Mouse (Mus musculus) CD4-positive helper T cell, adult 2 months (primary cell): Measurements from ENCODE around the gene Pkib.
A peak's percentile ranks its signal among the peaks of the same experiment; 100 is the strongest.

ENCODE experiments used
- DNase-seq: peaks from one replicate; pipeline ENCODE4 v3.0.0-alpha.2; 2012; ENCODE audit warnings: low read depth, missing footprints, low spot score

Gene Pkib

DNA sequence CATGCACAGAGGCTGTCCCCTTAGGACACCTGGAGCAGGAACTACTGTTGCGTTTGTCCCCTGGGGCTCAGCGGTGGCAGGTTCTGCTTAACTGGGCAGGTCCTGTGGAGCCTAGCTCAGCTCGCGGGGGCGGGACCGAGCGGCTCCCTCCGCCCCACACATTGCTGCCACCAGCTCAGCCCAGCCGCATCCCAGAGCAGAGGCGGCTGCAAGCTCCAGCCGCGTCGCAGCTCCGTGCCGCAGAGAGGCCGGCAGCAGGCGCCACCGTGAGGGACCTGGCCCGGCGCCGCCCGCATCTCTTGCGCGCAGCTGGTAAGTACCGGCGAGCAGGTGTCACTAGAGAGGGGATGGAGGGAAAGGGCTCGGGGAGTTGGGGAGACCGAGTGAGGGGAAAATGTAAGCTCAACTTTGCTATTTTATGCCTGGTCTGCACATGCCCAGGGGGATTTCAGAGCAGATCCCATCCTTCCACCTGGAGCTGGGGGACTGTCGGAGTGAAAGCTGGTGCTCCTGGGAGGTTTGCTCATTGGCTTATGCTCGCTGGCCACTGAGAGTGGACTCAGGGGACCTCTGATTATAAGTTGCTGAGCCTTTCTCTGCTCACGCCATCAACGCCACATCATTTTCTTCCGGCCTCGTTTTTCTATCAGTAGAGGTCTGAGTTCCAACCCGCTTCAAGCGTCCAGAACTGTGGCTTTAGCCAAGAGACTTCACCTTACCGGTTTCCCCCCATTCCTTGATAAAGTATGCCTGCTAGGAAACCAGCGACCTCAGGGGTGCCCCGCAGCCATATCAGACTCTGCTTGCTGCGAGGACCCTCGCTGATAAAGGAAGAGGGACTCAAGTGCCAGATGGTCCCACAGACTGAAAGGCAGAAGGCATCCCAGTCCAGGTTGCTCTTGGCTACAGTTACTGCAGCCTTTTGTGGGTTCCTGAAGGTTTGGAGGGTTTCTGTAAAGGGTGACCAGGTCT, at the start of gene Pkib:
Pkib (plus strand) TSS at position 86 of the 972 bp plus-strand sequence.
- no peak for DNase-seq

DNA sequence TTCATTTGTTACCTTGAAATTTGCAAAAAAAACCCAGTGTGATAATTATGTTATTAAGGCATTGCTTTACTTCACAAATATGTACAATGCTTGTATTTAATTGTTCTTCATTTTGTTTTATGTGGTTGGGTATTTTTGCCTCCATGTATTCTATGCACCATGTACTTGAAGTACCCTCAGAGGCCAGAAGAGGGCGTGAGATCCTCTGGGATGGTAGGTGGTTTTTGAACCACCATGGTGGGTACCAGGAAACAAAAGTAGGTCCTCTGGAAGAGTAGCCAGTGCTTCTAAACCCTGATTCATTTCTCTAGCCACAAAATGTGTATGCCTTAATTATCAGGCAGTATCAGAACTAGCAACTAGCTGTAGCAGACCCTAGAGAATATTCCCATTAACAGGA, 47.9 kb upstream of the Pkib start:
- no peak for DNase-seq

DNA sequence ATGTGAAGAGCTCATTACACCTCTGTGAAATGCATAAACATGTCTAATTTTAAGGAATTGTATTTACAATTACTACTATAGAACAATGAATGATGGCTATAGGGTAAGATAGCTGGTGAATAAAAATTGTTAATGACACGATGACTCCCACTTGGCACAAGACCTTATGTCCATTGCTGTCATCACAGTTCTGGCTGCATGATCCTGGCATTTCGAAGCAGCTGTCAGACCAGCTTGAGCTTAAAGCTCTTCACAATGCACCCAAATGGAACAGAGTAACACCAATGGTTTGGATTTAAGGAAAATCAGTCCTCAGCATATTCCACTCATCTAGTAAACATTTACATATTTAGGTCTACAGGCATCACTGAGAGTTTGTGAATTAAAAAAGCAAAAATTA, 37.5 kb upstream of the Pkib start:
- no peak for DNase-seq

DNA sequence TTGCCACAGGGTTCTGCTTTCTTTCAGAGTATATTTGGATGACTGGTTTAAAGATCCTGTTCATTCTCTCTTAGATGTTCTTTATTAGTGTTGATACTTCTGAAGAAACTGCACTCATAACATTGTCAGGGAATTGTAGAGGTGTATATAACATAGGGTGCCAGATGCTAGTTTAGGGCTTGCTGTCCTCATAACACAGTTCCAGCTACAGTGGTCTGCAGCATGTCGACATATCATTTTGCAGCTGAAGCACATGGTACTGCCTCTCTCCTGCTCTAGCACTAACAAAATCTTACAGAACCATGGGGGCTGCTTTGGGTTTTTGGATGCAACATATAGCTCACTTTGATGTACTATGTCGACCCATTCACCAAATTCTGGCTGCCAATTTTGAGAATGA, 34.6 kb upstream of the Pkib start:
- no peak for DNase-seq

DNA sequence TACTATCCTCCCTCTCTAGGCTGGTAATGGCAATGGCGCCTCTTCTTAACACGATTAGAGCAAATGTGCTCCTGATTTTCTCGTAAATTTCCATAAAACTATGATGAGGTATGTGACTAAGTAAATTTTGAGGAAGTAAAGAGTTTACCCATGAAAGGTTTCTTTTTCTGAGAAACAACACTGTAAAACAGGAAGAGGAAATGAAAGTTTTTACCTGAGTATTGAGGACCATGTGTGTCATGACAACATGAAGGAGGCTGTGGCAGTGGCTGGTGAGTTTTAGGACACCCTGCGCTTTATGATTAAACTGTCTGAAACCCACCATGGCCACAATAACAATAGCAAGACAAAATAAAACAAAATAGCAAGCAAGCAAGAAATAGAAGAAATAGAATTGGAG, 28.8 kb upstream of the Pkib start:
- no peak for DNase-seq

DNA sequence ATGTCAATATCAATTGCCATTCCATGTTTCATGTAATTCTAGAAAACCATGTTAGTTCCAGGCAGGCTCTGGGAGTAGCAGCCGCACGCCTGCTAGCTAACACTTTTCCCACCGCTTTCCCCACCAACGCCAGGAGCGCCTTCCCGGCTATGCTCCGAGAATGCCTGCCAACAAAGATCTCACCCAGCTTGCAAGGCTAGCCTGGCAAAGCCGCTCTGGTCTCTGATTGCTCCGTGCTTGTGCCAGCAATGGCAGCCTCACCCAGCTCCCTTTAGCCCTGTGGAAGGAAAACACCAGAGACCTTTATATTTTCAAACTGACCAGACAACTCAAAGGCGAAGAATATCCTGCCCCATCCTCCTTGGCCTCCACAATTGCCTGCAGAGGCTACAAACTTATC, 8.5 kb upstream of the Pkib start:
- no peak for DNase-seq

DNA sequence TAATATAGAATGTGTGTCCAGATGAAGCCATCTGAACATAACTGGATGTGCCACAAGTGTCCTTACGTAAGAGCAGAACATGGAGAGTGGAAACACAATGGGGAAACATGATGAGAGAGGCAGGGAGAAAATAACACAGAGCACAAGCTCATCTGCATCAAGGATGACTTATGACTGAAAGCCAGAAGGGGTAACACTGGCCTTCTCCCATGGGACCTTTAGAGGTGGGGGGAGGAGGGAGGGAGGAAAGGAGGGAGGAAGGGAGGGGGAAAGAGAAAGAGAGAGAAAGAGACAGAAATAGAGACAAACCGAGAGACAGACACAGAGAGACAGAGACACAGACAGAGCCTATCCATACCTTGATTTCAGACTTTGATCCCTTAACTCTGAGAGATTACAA, 4.0 kb upstream of the Pkib start:
- no peak for DNase-seq

DNA sequence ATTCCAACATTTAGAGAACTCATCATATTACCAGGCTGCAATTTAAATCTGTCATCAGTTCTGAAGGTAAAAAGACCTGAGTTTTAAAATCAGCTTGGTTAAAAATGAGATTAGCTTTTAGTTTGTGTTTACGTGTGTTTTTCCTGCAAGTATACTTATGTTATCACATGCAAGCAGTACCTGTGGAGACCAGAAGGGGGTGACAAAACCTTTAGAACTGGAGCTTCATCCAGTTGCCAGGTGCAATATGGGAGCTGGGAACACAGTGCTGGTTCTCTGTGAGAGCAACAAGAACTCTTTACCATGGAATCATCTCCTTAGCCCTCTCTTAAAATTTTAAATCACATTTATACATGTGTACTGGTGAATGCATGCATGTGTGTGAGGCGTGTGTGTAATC, 1.2 kb upstream of the Pkib start:
- DNase-seq = no peak

DNA sequence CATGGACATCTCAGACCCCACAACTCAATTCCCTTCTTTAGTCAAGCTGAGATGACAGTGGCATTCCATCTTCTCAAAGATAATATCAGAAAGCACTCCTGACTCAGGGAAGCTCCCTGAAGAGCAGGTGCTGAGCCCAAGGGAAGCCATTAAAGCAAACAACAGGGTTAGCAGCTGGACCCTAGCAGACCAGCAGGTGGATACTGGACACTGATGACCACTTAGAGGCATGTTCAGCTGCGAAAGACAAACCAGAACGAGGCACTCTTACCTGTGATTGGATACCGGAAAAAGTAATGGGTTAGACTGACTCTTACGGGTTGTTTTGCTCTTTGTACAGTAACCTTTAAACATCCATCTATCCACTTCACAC, 1.1 kb downstream of the Pkib start:
- no peak for DNase-seq

DNA sequence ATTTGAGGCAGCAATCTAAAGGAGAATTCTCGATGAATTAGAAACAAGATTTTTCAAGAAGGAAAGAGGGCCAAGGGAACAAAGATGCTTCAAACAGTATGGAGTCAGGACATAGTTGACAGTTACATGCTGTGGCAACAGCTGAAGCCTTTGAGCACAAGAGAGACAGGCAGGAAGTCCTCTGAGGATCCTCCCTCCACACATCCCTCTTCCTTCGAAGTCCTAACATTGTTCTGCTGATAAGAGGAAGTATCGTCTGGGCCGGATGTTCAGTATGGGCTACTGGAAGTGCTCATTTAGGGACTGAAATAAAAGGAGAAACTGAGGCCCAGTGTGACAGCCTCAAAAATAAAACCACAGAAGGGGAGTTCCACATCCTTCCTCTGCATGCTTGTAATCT, 5.2 kb downstream of the Pkib start:
- DNase-seq = no peak

DNA sequence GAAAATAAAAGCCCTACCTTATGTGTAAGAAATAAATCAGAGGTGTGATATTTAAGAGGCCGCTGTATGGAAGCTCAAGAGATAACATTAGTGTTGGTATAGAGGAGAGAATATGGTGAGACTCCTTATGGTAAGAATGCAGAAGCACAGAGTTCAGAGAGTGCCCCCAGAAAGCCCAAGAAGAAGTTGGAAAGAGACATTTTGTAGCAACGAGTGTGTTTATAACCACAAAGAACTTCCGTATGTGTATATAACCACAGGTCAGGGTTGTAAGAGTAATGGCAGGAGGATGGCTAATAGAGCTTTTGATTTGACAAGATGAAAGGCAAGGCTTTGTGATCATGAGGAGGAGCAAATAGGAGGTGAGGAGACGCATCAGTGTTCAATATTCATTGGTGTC, 6.5 kb downstream of the Pkib start:
- no peak for DNase-seq

DNA sequence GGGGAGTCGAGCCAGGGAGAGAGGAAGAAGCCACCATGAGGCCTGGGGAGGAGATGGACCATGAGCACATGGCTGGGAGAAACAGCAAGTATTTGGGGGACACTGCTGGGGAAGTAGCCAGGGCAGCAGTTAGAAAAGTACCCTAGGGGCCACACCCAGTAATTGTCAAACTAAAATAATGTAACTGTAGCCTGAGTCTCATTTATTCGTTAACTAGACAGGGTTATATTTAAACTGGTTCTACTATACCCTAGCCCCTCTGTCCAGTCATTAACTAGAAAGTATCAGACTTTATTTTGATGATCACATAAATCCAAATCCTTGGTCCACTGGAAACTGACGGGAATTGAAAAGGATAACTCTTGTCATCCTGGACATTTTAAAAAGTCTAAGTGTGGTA, 7.8 kb downstream of the Pkib start:
- DNase-seq = no peak

DNA sequence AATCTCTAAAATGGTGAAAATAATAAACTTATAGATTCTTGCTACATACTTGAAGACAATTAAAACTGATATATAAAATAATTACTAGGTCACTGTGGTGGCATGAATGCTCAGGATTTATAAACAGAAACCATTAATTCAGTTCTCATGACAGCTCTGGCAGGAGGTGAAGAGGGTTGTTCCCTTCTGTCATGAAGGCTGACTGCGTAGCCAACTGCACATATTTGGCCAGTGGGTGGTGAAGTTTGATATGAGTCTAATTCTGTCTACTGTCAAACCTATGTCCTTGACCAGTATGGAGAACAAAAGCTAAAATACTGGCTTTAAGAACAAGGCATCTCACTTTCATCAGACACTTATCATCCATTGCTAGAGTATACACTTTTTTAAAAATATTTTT, 21.5 kb downstream of the Pkib start:
- DNase-seq = no peak

DNA sequence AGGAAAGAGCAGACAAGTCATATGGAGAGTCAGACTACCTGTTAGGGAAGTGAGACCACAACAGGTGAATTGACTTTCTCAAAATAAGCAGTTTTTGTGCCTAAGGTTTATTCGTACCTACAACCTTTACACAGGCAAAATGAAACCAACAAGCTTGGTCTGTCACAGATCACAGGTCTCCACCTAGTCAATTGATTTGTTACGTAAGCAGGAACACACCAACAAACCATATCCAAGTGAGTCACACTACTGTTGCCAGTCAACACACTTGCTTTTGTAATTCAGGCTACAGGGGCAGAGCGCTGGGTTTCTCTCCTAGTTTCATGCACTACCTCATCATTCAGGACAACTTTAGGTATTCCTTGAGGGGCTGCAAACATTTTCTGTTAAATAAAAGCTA, 28.7 kb downstream of the Pkib start:
- no peak for DNase-seq

DNA sequence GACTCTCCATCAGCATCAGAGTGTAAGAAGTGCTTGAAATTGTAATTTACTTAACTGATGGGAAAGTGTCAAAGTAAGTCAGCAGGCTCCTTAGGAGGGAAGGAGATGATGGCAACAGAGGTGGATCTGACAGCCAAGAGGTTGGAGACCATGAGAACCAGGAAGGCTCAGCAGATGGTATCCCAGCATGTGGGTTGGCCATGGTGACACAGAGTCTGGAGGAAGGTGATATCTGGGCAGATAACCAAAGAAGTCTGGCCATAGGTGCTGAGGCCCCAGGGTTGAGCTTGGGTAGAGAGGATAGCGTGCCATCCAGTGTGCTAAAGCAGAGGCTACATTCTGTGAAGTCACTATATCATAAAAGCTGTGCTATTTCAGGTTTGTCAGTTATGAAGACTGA, 32.0 kb downstream of the Pkib start:
- no peak for DNase-seq

DNA sequence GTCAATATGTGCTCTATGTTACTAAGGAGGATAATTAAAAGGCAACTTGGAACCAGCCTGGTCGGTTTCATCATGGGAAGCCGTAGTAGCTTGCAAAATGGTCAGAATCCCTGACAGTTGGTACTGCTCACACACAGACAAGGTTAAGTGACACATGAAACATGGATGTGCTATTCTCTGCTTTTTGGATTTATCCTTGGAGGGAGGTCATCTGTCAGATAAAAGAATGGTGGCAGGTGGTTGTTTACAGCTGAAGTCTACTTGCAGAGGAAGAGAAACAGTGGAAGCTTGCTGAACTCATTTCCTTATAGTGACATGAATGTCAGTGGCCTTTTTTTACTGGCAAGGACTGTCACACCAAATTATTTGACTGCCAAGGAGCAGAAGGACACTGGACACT, 32.5 kb downstream of the Pkib start:
- DNase-seq = no peak

DNA sequence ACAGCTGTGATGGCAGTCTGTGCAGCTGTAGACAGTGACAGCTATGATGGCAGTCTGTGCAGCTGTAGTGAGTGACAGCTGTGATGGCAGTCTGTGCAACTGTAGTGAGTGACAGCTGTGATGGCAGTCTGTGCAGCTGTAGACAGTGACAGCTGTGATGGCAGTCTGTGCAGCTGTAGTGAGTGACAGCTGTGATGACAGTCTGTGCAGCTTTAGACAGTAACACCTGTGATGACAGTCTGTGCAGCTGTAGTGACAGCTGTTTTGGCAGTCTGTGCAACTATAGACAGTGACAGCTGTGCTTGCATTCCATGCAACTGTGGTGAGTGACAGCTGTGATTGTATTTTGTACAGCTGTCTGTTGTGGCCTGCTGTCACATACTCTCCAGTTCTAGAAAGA, 44.0 kb downstream of the Pkib start:
- DNase-seq = no peak

DNA sequence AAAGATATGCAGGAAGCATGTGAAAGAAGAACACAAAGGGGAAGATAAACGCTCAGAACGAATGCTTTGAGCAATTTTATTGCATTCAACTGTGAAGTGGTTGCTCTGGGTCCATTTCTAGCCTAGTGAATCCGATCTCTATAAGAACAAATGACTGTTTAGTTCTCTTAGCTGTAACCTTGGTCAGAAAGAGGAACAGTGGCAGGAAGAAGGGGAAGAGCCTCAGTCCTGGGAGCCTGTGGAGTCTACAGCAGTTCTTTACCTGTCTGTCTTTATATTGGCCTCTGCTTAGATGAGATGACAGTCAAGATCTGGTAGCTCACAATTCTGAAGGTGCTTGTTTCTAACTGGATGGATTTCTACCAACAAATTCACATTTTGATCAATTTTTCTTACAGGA, 56.2 kb downstream of the Pkib start:
- no peak for DNase-seq

DNA sequence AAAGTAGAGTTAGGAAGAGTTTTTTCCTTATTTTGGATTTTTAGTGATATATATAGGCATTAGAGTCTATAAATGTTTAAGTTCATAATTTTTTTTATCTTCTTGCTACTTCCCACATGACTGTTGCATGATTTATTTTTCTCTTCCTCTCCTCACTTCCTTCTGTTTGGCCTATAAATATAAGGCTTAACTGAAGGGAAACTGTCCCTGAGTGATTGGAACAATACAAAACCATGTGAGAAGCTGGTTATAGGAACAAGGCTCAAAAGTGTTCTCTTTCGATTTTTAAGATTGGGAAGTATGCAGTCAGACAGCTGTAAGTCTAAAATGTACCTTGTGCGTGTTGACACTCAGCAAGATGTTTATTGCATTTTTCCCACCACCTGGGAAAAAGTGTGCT, 58.4 kb downstream of the Pkib start:
- DNase-seq = no peak

DNA sequence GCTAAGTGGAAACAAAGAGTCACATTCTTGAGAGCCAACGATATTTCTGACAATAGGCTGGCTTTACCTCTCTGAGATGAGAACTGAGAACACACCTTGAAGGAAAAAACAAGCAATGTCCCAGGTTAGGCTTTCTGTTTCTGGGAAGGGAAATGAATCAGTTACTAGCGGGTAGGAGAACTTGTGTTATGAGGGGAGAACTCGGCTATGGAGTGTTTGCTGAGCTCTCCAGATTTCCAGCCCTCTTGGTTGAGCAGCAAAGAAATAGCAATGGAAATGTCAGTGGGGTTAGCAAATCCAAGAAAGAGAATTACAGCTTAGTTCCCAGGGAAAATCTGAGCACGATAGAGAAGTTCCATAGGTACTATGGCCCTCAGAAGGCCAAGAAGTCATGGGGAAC, 70.5 kb downstream of the Pkib start:
- no peak for DNase-seq

DNA sequence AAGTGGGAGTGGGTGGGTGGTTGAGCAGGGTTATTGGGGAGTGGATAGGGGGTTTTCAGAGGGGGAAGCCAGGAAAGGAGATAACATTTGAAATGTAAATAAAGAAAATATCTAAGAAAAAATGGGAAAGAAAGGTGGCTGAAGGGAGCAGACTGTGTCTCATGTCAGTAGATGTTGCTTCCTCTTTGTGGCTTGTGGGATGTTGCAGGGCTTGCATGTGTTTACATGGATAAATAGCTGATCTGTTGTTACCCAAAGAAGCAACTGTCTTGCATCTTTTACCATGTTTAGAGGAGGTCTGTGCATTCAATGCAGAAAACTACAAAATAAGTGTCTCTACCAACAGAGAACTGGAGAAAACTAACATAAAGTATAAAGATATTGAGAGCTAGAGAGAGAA, 89.3 kb downstream of the Pkib start:
- no peak for DNase-seq

DNA sequence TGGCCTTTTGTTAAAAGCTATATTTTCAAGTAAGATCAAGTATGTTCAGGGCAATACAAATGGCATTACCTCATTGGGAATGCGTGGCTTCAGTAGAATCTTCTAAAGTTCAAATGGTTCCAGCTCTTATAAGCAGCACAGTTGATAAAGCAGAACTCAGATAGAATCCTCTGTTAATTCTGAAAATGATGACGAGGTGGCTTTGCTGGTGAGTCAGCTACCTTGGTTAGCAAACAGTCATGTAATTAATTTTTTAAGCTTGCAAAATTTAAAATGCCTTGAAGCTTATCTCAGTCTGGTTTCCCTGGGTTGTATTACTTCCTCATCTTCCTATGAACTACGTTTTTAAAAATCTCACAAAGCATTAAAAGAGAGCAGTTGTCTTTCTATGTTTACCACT, 90.6 kb downstream of the Pkib start:
- no peak for DNase-seq

DNA sequence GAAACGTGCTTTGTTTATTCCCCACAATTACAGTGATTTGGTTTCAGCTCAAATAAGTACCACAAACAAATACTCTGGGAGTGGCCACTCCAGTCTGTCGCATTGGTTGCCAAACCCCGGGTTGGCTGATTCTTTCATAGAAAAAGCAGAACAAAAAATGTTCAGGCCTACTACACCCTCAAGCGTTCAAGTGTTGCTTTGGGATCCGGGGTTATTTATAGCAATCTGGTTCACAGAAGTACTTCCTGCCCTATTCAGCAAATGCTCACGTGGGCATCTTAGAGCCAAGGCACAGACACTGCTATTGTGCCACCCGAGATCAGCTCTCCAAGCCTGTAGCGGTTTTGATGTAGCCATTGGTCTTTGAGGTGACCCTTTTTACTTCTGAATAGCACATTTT, 95.9 kb downstream of the Pkib start:
- DNase-seq = peak; percentile 42

DNA sequence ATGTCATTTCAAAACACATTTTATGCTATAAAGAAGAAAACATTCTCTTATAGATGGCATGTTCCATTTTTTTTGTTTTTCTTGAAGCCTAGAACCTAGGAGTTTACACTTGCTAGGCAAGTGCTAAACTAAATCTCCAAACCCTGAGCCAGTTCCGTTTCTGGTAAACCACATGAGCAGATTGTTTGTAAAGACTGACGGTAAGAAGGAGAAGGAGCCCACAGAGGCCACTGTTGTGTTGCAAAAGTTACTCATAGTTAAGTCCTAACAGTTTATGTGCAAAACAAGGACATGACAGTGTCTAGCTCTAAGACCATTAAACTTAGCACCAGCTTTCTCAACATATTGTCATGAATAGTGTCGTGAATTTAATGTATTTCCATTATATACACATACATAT, 99.9 kb downstream of the Pkib start:
- DNase-seq = peak; percentile 2
